Mouse (Mus musculus) heart, postnatal 0 days (tissue): Measurements from ENCODE around the gene Snx5.

Experiments
- CTCF ChIP-seq: IDR thresholded peaks from 2 replicates; pipeline ENCODE4 v1.5.1; 2016; ENCODE audit warnings: antibody characterized with exemption, control low read depth, low read depth
- EP300 ChIP-seq: IDR thresholded peaks from 2 replicates; pipeline ENCODE4 v1.6.1; 2016; ENCODE audit warnings: antibody characterized with exemption, low read depth

DNA sequence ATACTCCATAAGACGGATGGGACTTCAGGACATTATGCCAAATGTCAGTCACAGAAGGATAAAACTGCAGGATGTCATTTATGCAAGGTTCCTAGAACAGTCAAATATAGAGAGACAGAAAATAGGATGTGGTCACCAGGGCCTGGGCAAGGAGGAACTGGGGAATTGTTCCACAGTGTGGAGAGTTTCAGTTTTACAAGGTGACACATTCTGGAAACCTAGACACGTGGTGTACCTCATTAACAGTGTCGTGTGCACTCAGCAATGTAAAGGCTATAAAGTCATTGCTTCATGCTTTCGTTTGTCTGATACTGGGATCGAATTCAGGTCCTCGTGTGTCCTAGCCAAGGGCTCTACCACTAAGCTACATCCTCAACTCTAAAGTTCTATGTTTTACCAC, 56.9 kb downstream of the Snx5 start:
- no peak for TF ChIP-seq CTCF
- TF ChIP-seq EP300, result no peak
